Mouse (Mus musculus): Measurements from ENCODE around the gene Gm13090. TPM values are rescaled to one million over a fixed set of nuclear protein-coding genes. Genes with fewer than 3 reads are reported as not detected.

The Gm13090 gene
- polyA plus RNA-seq, 1 experiment from 2014 or later: not detected

DNA sequence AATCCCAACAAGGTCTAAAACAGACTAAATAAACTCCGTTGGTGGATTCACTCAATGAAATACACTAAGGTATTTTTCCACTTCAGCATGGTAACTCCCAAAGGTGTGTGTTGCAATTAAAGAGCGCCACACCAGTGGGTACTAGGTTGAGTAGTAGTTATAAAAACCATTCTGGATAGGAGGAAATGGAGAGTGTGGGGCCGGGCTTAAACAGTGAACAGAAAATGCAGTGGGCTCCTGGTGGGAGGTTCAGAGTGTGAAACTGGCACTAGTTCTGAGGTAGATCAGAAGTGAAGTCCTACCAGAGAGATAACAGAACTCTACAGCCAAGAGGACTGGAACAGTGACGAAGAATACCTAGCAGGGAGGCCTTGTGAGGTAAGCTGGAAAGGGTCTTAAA is 30.7 kb upstream of the Gm13090 start:
- ATAC-seq: no peak
- H3K9me3 ChIP-seq (replicated peaks; ENCODE audit: control insufficient read depth, low read length, poor library complexity, severe bottlenecking): no peaks in the 10 kb centered on the region
- peaks cover 11% of the 10 kb centered on the region for H3K36me3 ChIP-seq (ENCODE audit: control insufficient read depth, insufficient read depth, low read length)
- H3K4me1 ChIP-seq (ENCODE audit: control insufficient read depth, insufficient read depth, low read length): peaks cover 18% of the 10 kb centered on the region
- peak overlapping the region; percentile 95 for H3K27ac ChIP-seq (ENCODE audit: low read length)
- H3K27me3 ChIP-seq (ENCODE audit: control insufficient read depth, insufficient read depth, low read depth, low read length): no peaks in the 10 kb centered on the region
- H3K9ac ChIP-seq (ENCODE audit: low read depth, low read length): 0 out of 2 replicates have a peak overlapping the region, but pooled peaks have one; percentile 95
- WGBS: 83% methylated on average over 4 of the region's 4 CpGs
- H3K4me3 ChIP-seq (ENCODE audit: low read depth, low read length): no peak overlapping the region
- peak overlapping the region; percentile 74; the same call in 1 of the 2 replicates for H3K4me2 ChIP-seq (ENCODE audit: low read length)

DNA sequence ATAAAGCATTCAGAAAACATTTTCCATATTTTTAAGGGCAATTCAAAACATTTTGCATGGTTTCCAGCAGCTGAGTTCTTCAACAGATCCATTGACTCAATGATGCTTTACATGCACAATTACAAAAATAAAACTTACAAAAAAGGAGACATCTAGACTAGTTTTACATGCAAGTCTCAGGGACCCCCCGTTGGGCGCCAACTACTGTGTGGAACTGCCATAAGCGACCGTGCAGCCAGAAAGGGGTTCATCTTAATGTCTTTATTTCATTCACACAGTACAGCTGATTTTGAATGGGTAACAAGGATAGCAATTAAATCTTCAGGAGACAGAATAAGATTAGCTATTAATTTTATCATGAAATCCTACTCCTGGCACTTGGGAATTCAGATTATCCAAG is 29.8 kb upstream of the Gm13090 start:
- Histone ChIP-seq H3K36me3 (ENCODE audit: control insufficient read depth, insufficient read depth, low read length) (peaks cover 4% of the 10 kb centered on the region), H3K27me3 (ENCODE audit: control insufficient read depth, insufficient read depth, low read depth, low read length) (no peaks in the 10 kb centered on the region), H3K9ac (ENCODE audit: low read depth, low read length) (no peak overlapping the region), H3K9me3 (replicated peaks; ENCODE audit: control insufficient read depth, low read length, poor library complexity, severe bottlenecking) (no peaks in the 10 kb centered on the region), H3K4me2 (ENCODE audit: low read length) (no peak overlapping the region), H3K4me3 (ENCODE audit: low read depth, low read length) (no peak overlapping the region), H3K27ac (ENCODE audit: low read length) (no peak overlapping the region), H3K4me1 (ENCODE audit: control insufficient read depth, insufficient read depth, low read length) (peaks cover 18% of the 10 kb centered on the region)
- ATAC-seq: no peak
- 89% methylated on average over 4 of the region's 4 CpGs for WGBS

DNA sequence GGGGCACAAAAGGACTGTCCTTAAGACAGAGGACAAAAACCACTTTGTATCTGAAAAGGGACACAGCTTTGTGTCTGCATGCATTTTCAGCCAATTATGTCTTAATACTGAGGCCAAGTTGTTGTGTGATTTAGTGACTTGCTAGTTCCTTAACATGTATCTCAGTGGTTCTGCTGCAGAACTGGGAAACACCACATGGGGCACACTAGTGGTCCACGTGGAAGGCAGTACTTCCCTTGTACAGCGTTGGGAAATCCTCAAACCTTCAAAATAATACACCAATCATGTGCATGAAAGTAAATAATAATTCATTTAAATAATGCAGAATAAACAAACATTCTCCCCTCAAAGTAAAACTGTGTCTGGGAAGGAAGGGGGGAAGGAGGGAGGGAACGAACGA is 20.6 kb upstream of the Gm13090 start:
- Histone ChIP-seq H3K27me3 (ENCODE audit: control insufficient read depth, insufficient read depth, low read depth, low read length) (no peaks in the 10 kb centered on the region), H3K27ac (ENCODE audit: low read length) (no peak overlapping the region), H3K9ac (ENCODE audit: low read depth, low read length) (no peak overlapping the region), H3K36me3 (ENCODE audit: control insufficient read depth, insufficient read depth, low read length) (peaks cover 36% of the 10 kb centered on the region), H3K4me1 (ENCODE audit: control insufficient read depth, insufficient read depth, low read length) (no peaks in the 10 kb centered on the region), H3K4me3 (ENCODE audit: low read depth, low read length) (no peak overlapping the region), H3K9me3 (replicated peaks; ENCODE audit: control insufficient read depth, low read length, poor library complexity, severe bottlenecking) (no peaks in the 10 kb centered on the region), H3K4me2 (ENCODE audit: low read length) (no peak overlapping the region)
- WGBS: 76% methylated on average over 4 of the region's 4 CpGs
- no peak for ATAC-seq

DNA sequence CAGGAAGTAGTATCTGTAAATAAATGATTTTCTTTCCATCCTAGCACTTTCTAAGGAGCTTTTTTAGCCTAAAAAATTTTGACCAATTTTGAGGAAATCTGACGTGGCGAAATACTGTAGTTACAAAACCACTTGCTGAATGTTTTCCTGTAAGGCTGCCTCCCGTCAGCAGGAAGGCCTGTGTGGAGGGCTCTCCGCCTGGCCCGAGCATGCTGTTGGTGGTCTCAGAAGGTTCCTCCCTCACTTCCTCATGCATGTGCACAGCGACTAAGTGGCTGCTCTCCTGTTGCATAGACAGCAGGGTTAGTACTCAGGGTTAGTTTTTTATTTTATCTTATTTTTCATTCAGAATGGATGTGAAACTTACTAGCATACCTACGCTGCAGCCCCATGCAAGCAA is 18.4 kb upstream of the Gm13090 start:
- no peaks in the 10 kb centered on the region for H3K27me3 ChIP-seq (ENCODE audit: control insufficient read depth, insufficient read depth, low read depth, low read length)
- no peak overlapping the region for H3K4me3 ChIP-seq (ENCODE audit: low read depth, low read length)
- H3K4me1 ChIP-seq (ENCODE audit: control insufficient read depth, insufficient read depth, low read length): no peaks in the 10 kb centered on the region
- 92% methylated on average over 7 of the region's 7 CpGs for WGBS
- ATAC-seq: no peak
- peaks cover 58% of the 10 kb centered on the region for H3K36me3 ChIP-seq (ENCODE audit: control insufficient read depth, insufficient read depth, low read length)
- no peak overlapping the region for H3K9ac ChIP-seq (ENCODE audit: low read depth, low read length)
- no peak overlapping the region for H3K27ac ChIP-seq (ENCODE audit: low read length)
- H3K9me3 ChIP-seq (replicated peaks; ENCODE audit: control insufficient read depth, low read length, poor library complexity, severe bottlenecking): no peaks in the 10 kb centered on the region
- no peak overlapping the region for H3K4me2 ChIP-seq (ENCODE audit: low read length)

DNA sequence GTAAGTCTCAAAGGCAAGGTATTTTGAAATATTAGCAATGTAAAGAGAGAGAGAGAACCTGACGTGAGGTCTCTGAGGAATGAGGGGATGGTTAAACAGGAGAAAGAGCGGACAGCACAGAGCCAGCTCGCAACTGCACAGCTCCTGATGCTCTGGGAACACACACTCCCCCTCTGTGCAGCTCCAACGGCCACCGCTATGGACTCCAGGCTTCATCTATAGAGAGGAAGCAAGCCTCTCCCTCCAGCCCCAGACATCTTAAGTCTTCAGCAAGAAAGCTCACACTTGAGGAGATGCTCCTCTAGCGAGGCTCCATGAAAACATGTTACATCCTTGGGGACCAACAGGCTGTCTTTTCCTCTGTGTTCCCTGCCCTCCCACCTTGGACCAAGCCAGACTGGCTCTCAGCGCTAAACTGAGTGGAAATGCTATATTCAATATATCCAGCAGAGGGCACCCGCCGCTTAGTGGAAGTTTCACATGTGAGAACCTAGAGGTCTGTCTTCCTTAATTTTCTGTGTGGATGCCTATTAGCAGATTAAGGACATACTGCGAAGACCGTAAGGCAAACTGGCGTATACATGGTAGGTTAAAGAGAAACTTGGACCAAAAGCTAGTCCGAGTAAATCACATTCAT is 16.1 kb upstream of the Gm13090 start:
- H3K9ac ChIP-seq (ENCODE audit: low read depth, low read length): no peak overlapping the region
- H3K4me3 ChIP-seq (ENCODE audit: low read depth, low read length): no peak overlapping the region
- peak; percentile 64; the same call in 1 of the 2 replicates for ATAC-seq

DNA sequence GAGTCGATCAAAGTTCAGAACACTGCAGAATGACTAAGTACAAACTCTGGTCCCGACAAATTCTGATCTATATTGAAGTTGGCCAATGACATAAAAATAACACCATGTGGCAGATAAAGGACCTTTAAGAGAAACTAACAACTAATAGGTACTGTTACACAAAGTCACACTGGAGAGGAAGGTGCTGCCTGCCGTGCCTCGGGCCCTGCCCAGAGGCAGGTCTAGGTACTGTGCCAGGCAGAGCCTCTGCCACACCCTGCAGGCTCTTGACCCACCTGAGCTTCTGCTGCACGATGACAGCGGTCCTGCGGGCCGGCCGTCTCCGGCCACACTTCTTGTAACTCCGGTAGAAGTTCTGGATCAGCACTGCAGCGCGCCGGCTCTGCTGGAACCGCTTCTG is 14.6 kb upstream of the Gm13090 start:
- no peaks in the 10 kb centered on the region for H3K27me3 ChIP-seq (ENCODE audit: control insufficient read depth, insufficient read depth, low read depth, low read length)
- no peak overlapping the region for H3K4me2 ChIP-seq (ENCODE audit: low read length)
- H3K9ac ChIP-seq (ENCODE audit: low read depth, low read length): no peak overlapping the region
- peaks cover 80% of the 10 kb centered on the region for H3K36me3 ChIP-seq (ENCODE audit: control insufficient read depth, insufficient read depth, low read length)
- no peak; the same call in 1 of the 2 replicates for ATAC-seq
- H3K9me3 ChIP-seq (replicated peaks; ENCODE audit: control insufficient read depth, low read length, poor library complexity, severe bottlenecking): no peaks in the 10 kb centered on the region
- H3K4me1 ChIP-seq (ENCODE audit: control insufficient read depth, insufficient read depth, low read length): no peaks in the 10 kb centered on the region
- H3K27ac ChIP-seq (ENCODE audit: low read length): no peak overlapping the region
- no peak overlapping the region for H3K4me3 ChIP-seq (ENCODE audit: low read depth, low read length)
- 92% methylated on average over 15 of the region's 15 CpGs for WGBS

More for the DNA sequence above, 16.1 kb upstream of the Gm13090 start:
- H3K4me1 ChIP-seq (ENCODE audit: control insufficient read depth, insufficient read depth, low read length): no peaks in the 10 kb centered on the region
- no peaks in the 10 kb centered on the region for H3K27me3 ChIP-seq (ENCODE audit: control insufficient read depth, insufficient read depth, low read depth, low read length)
- no peaks in the 10 kb centered on the region for H3K9me3 ChIP-seq (replicated peaks; ENCODE audit: control insufficient read depth, low read length, poor library complexity, severe bottlenecking)
- WGBS: 53% methylated on average over 13 of the region's 13 CpGs
- no peak overlapping the region for H3K27ac ChIP-seq (ENCODE audit: low read length)
- H3K36me3 ChIP-seq (ENCODE audit: control insufficient read depth, insufficient read depth, low read length): peaks cover 68% of the 10 kb centered on the region
- no peak overlapping the region for H3K4me2 ChIP-seq (ENCODE audit: low read length)

DNA sequence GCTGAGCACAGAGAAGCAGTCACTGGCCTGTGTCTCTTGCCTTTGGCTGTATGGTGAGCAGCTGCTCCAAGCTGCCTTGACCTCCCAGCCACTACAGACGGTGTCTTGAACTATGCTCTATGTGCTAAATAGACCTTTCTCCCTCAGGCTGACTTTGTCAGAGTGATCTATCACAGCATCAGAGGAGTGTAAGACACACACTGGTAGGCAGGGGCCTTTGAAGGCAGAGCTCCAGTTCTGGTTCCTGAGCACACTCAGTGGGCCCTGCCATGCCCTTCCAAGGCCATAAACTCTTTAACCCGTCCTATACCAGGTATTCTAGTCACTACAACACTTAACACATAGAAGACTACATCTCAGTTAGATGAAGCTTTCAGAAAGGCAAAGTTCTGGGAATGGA is 8.0 kb upstream of the Gm13090 start:
- Histone ChIP-seq H3K9ac (ENCODE audit: low read depth, low read length) (no peak overlapping the region), H3K4me2 (ENCODE audit: low read length) (no peak overlapping the region), H3K4me1 (ENCODE audit: control insufficient read depth, insufficient read depth, low read length) (no peaks in the 10 kb centered on the region), H3K4me3 (ENCODE audit: low read depth, low read length) (no peak overlapping the region), H3K27me3 (ENCODE audit: control insufficient read depth, insufficient read depth, low read depth, low read length) (no peaks in the 10 kb centered on the region), H3K36me3 (ENCODE audit: control insufficient read depth, insufficient read depth, low read length) (peaks cover 69% of the 10 kb centered on the region), H3K27ac (ENCODE audit: low read length) (no peak overlapping the region), H3K9me3 (replicated peaks; ENCODE audit: control insufficient read depth, low read length, poor library complexity, severe bottlenecking) (no peaks in the 10 kb centered on the region)
- no peak for ATAC-seq
- WGBS: 83% methylated on average over 2 of the region's 2 CpGs

DNA sequence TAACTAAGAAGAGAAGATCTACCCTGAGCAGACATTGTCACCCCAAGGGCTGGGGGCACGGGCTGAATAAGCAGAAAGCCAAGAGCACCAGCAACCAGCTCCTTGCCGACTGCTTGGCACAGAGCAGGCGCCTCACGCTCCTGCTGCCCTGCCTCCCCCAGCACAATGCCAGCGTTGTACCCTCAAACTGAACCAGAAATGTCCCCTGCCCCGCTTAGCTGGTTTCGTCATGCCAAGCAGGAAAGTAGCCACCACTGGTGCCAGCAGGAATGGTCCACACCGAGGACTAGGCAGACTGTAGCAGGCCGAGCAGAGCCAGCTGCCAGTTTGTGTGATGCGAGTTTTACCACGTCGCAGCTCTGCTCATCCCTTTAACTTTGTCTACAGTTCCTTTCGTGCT is 7.4 kb upstream of the Gm13090 start:
- H3K4me2 ChIP-seq (ENCODE audit: low read length): no peak overlapping the region
- H3K4me1 ChIP-seq (ENCODE audit: control insufficient read depth, insufficient read depth, low read length): no peaks in the 10 kb centered on the region
- ATAC-seq: no peak

DNA sequence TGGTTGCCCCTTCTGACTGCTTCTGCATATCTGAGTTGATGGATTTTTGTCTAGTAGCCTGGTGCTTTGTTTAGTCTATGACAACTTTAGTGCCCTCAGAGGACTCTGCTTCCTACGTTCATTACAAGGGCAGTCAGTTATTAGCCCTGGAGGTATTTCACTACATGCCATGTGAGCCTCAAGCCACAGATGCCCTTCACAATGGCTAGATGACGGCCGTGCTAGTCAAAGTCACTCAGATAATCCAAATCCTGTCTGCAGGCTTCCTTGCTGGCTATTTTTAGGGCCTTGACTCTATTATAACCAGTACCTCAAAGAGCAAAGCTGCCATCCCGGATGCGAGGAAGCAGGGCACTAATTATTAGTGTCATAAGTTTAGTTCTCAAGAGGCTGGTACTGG is 6.3 kb upstream of the Gm13090 start:
- Histone ChIP-seq H3K9me3 (replicated peaks; ENCODE audit: control insufficient read depth, low read length, poor library complexity, severe bottlenecking) (no peaks in the 10 kb centered on the region), H3K27ac (ENCODE audit: low read length) (no peak overlapping the region), H3K27me3 (ENCODE audit: control insufficient read depth, insufficient read depth, low read depth, low read length) (no peaks in the 10 kb centered on the region), H3K4me1 (ENCODE audit: control insufficient read depth, insufficient read depth, low read length) (no peaks in the 10 kb centered on the region), H3K4me3 (ENCODE audit: low read depth, low read length) (no peak overlapping the region), H3K9ac (ENCODE audit: low read depth, low read length) (no peak overlapping the region), H3K4me2 (ENCODE audit: low read length) (no peak overlapping the region), H3K36me3 (ENCODE audit: control insufficient read depth, insufficient read depth, low read length) (peaks cover 58% of the 10 kb centered on the region)
- 72% methylated on average over 5 of the region's 5 CpGs for WGBS
- ATAC-seq: no peak

More for the DNA sequence above, 7.4 kb upstream of the Gm13090 start:
- Histone ChIP-seq H3K36me3 (ENCODE audit: control insufficient read depth, insufficient read depth, low read length) (peaks cover 64% of the 10 kb centered on the region), H3K4me3 (ENCODE audit: low read depth, low read length) (no peak overlapping the region), H3K27ac (ENCODE audit: low read length) (no peak overlapping the region), H3K27me3 (ENCODE audit: control insufficient read depth, insufficient read depth, low read depth, low read length) (no peaks in the 10 kb centered on the region), H3K9me3 (replicated peaks; ENCODE audit: control insufficient read depth, low read length, poor library complexity, severe bottlenecking) (no peaks in the 10 kb centered on the region), H3K9ac (ENCODE audit: low read depth, low read length) (no peak overlapping the region)
- 94% methylated on average over 13 of the region's 13 CpGs for WGBS
